Mouse (Mus musculus) erythroblast, embryonic 14.5 days (primary cell): Measurements from ENCODE around the gene Fam83g.

Experiments
- GATA1 ChIP-seq: IDR thresholded peaks from 2 replicates; pipeline ENCODE4 v1.6.1; 2012; ENCODE audit warnings: low read length, inconsistent platforms, mixed read lengths
- TAL1 ChIP-seq: IDR thresholded peaks from 3 replicates; pipeline ENCODE4 v1.6.1; 2012; ENCODE audit warnings: low read length, inconsistent platforms, mixed read lengths

DNA sequence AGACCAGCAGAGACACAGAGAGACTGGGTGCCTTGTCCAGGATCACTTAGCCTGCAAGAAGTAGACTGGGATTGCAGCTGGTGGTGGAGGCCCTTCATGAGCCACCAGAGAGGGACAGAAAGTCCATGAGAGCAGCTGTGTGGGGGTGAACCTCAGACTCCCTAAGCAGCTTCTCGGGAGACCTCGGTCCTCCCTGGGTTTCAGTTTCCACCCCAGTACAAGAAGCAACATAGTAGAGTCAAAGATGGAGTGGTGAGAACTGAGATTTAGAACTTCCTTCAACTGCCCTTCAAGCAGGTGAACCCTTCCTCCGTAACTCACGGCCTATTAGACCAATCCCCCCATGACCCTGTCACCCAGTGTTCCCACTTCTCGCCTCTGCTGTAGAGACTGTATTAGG, 21.7 kb upstream of the Fam83g start:
- TF ChIP-seq GATA1 (no peak), TAL1 (no peak)
